Mouse (Mus musculus) small intestine, adult 2 months (tissue): ENCODE measurements around the gene Snrk.

Source experiments
- CTCF ChIP-seq: fragments of 200-500 bp; IDR thresholded peaks from 2 replicates; pipeline ENCODE4 v1.5.1; 2012; ENCODE audit warnings: low read depth, mild to moderate bottlenecking, control low read depth, inconsistent platforms, low read length, moderate library complexity, mixed read lengths; ENCODE audit not compliant: insufficient replicate concordance, insufficient read length; ENCODE audit errors: extremely low read depth
- POLR2A ChIP-seq: fragments of 200-500 bp; IDR thresholded peaks from 2 replicates; pipeline ENCODE4 v1.6.1; 2012; ENCODE audit warnings: low read depth, mild to moderate bottlenecking, control low read depth, inconsistent platforms, low read length, moderate library complexity

GRCm38 (mm10) chr9:122193361-122193760 lies 76.3 kb downstream of the Snrk start:
- no peak for TF ChIP-seq CTCF
- no peak for TF ChIP-seq POLR2A
